In the genomic region with DNA sequence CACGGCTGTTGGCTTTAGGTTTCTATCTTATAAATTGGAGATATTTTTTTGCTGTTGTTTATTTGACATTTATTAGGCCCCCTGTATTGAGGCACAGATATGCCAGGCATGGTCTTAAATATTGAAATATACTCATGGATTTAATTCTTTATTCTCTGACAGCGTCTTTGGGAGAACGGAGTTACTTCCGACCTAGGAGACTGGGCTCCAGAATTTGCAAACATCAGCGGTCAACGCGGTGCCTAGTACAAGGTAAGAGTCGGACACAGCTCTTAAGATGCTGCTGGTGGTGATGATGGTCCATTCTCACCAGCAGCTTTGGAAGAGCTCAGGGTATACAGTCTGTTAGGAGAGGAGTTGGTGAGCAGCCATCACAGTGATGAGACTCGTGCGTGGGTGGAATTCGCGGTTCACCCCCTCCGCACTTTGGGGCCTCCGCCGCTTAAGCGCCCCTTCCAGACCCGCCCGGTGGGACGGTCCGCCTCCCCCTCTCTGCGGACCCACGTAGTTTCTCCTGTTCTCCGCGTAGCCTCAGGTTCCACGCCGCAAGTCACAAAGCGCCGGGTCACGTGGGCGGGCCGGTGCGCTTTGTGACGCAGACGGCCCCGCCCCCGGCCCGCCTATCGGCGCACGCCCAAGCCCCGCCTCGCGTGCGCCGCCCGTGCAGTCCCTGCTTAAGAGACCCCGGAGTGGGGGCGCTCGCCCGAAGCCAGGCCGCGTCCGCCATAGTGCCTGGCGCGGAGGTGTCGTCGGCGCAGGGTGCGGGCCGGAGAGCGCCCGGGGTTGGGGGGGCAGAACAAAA, we compare ENCODE assay signal across 1 mouse cellular context.
TF ChIP-seq lines count a peak whose summit lies in the region.

No protein-coding gene starts in this region.

TF ChIP-seq in CH12.LX, 34 proteins besides CTCF, POLR2A, EP300 and RAD21 (continued from another document):
- peak; percentile 92 for TF ChIP-seq MXI1 (IDR thresholded peaks at IDR 0.05; ENCODE audit: low read depth, low read length)
- 0 out of 2 replicates have a peak, but pooled peaks have one; percentile 24 for TF ChIP-seq MAFK (IDR thresholded peaks at IDR 0.05; ENCODE audit: insufficient replicate concordance, low read length)
- no peak for TF ChIP-seq JUN (IDR thresholded peaks at IDR 0.05; ENCODE audit: insufficient read depth, low read depth, low read length)
- peak; percentile 64; the same call in 1 of the 2 replicates for TF ChIP-seq MEF2A (IDR thresholded peaks at IDR 0.05; ENCODE audit: borderline replicate concordance, low read depth, low read length)
- TF ChIP-seq ETS1 (conservative IDR thresholded peaks at IDR 0.05; ENCODE audit: low read depth, low read length): no peak
- TF ChIP-seq SMC3 (IDR thresholded peaks at IDR 0.05; ENCODE audit: low read depth, low read length): no peak
- TF ChIP-seq TCF12 (IDR thresholded peaks at IDR 0.05; ENCODE audit: low read depth, low read length): peak; percentile 86
- TF ChIP-seq ZNF384 (IDR thresholded peaks at IDR 0.05; ENCODE audit: low read depth, low read length): no peak
- TF ChIP-seq IRF4 (IDR thresholded peaks at IDR 0.05; ENCODE audit: low read depth, low read length): peak; percentile 47
- TF ChIP-seq E2F4 (IDR thresholded peaks at IDR 0.05; ENCODE audit: insufficient replicate concordance, low read depth, low read length): no peak
- TF ChIP-seq MYC (IDR thresholded peaks at IDR 0.05; ENCODE audit: low read depth, low read length): no peak; the same call in 1 of the 2 replicates
- TF ChIP-seq MAX (IDR thresholded peaks at IDR 0.05; ENCODE audit: low read length): peak; percentile 94
- no peak for TF ChIP-seq JUND (conservative IDR thresholded peaks at IDR 0.05; ENCODE audit: low read depth, low read length)
- TF ChIP-seq ZMIZ1 (IDR thresholded peaks at IDR 0.05; ENCODE audit: low read depth, low read length): peak; percentile 87
- peak; percentile 96 for TF ChIP-seq USF1 (IDR thresholded peaks at IDR 0.05; ENCODE audit: low read depth, low read length)
- peak; percentile 93; the same call in 1 of the 2 replicates for TF ChIP-seq CHD1 (IDR thresholded peaks at IDR 0.05; ENCODE audit: low read depth, low read length)
- no peak for TF ChIP-seq UBTF (IDR thresholded peaks at IDR 0.05; ENCODE audit: low read depth, low read length)
